Mouse (Mus musculus): ENCODE results near the gene Tmod1. TPM values are rescaled to one million over a fixed set of nuclear protein-coding genes. Genes with fewer than 3 reads are reported as not detected.

Tmod1 gene
- polyA plus RNA-seq, 1 experiment, result 7.2 TPM

DNA sequence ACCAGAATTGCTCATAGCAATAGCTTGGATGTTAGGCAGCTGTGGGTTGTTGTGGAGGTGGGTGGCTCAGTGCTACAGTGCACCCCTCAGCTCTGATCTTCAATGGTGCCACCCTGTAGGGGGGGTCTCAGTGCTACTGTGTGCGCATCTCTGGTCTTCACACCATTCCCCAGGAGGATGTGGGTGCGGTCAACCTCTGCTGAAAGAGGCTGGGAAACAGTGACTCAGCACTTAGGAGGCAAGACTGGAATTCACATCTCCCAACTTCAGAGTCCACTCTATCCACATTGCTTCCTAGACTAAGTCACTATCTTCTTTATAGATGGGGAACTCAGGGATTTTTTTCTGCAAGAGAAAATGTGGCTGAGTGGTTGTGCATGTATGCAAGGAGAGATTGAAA is 58.9 kb downstream of the Tmod1 start:
- TF ChIP-seq FLI1 (IDR thresholded peaks at IDR 0.05; ENCODE audit: low read length), result no peak
- no peak for TF ChIP-seq GATA1 (IDR thresholded peaks at IDR 0.05; ENCODE audit: borderline replicate concordance, low read length)
- Histone ChIP-seq H3K4me3 (replicated peaks) (no peak overlapping the region), H3K36me3 (replicated peaks; ENCODE audit: low read length) (peaks cover 70% of the 10 kb centered on the region), H3K27me3 (replicated peaks) (peaks cover 8% of the 10 kb centered on the region), H3K9me3 (no peaks in the 10 kb centered on the region), H3K4me1 (peaks cover 28% of the 10 kb centered on the region)

- no peak for TF ChIP-seq GATA1 (IDR thresholded peaks at IDR 0.05; ENCODE audit: borderline replicate concordance, low read length)
- no peak for TF ChIP-seq FLI1 (IDR thresholded peaks at IDR 0.05; ENCODE audit: low read length)
- Histone ChIP-seq H3K27me3 (replicated peaks) (peaks cover 8% of the 10 kb centered on the region), H3K4me1 (peaks cover 28% of the 10 kb centered on the region), H3K36me3 (replicated peaks; ENCODE audit: low read length) (peaks cover 63% of the 10 kb centered on the region), H3K9me3 (no peaks in the 10 kb centered on the region), H3K4me3 (replicated peaks) (no peak overlapping the region)
These were observed 60.4 kb downstream of the Tmod1 start for GRCm38 (mm10) chr4:46099132-46099531.

GRCm38 (mm10) chr4:46100539-46100938 is 61.8 kb downstream of the Tmod1 start:
- Histone ChIP-seq H3K36me3 (replicated peaks; ENCODE audit: low read length) (peaks cover 50% of the 10 kb centered on the region), H3K4me1 (peaks cover 21% of the 10 kb centered on the region), H3K27me3 (replicated peaks) (peaks cover 8% of the 10 kb centered on the region), H3K9me3 (no peaks in the 10 kb centered on the region), H3K4me3 (replicated peaks) (no peak overlapping the region)
- TF ChIP-seq GATA1 (IDR thresholded peaks at IDR 0.05; ENCODE audit: borderline replicate concordance, low read length) (no peak), FLI1 (IDR thresholded peaks at IDR 0.05; ENCODE audit: low read length) (no peak)

- H3K4me1 ChIP-seq, result peaks cover 19% of the 10 kb centered on the region
- peaks cover 8% of the 10 kb centered on the region for H3K27me3 ChIP-seq (replicated peaks)
- H3K4me3 ChIP-seq (replicated peaks), result no peak overlapping the region
- no peaks in the 10 kb centered on the region for H3K9me3 ChIP-seq
- TF ChIP-seq GATA1 (IDR thresholded peaks at IDR 0.05; ENCODE audit: borderline replicate concordance, low read length) (no peak), FLI1 (IDR thresholded peaks at IDR 0.05; ENCODE audit: low read length) (no peak)
- H3K36me3 ChIP-seq (replicated peaks; ENCODE audit: low read length), result peaks cover 50% of the 10 kb centered on the region
These were observed 62.5 kb downstream of the Tmod1 start for GRCm38 (mm10) chr4:46101211-46101711.

GRCm38 (mm10) chr4:46102078-46102769 is 63.5 kb downstream of the Tmod1 start:
- Histone ChIP-seq H3K27me3 (replicated peaks) (peaks cover 3% of the 10 kb centered on the region), H3K4me1 (peaks cover 11% of the 10 kb centered on the region), H3K36me3 (replicated peaks; ENCODE audit: low read length) (peaks cover 47% of the 10 kb centered on the region), H3K4me3 (replicated peaks) (no peak overlapping the region), H3K9me3 (no peaks in the 10 kb centered on the region)
- no peak for TF ChIP-seq GATA1 (IDR thresholded peaks at IDR 0.05; ENCODE audit: borderline replicate concordance, low read length)
- no peak for TF ChIP-seq FLI1 (IDR thresholded peaks at IDR 0.05; ENCODE audit: low read length)

DNA sequence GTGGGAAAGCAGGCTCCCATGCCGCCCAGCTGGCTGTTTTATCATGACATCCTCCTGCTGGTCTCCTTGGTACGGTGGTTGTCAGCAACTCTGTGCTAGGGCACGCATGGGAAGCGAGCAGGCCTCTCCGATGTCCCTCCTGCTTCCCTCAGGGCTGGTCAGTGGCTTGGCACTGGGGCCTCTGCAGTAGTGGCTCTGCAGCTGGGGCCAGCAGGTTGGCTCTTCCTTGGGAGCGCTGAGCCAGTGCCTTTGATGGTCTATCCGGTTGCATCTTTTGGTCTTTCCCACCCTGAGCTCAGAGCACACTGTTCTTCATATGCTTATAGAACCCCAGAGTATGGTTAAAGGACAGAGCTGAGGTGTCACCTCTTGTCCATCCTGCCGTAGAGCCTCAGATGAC is 71.3 kb downstream of the Tmod1 start:
- Histone ChIP-seq H3K27me3 (replicated peaks) (no peaks in the 10 kb centered on the region), H3K4me3 (replicated peaks) (no peak overlapping the region), H3K36me3 (replicated peaks; ENCODE audit: low read length) (peaks cover 77% of the 10 kb centered on the region), H3K4me1 (no peaks in the 10 kb centered on the region), H3K9me3 (no peaks in the 10 kb centered on the region)
- TF ChIP-seq GATA1 (IDR thresholded peaks at IDR 0.05; ENCODE audit: borderline replicate concordance, low read length), result no peak
- TF ChIP-seq FLI1 (IDR thresholded peaks at IDR 0.05; ENCODE audit: low read length), result no peak

DNA sequence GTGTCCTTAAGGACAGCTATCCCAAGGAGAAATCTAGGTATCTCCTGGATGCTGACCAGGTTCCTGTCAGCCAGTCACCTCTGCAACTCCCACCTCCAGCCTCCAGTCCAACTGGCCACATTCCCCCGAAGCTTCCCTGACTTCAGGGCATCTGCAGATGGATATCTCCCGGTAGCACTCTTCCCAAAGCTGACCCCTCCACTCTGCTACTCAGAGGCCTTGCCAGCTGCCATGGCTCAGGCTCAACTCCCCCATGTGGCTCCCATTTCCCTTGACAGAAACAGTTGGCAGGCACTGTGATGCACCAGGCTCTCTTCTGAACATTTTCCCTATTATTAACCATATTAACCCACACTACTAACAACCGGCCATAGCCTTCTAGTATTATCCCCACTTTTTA is 72.6 kb downstream of the Tmod1 start:
- TF ChIP-seq FLI1 (IDR thresholded peaks at IDR 0.05; ENCODE audit: low read length) (no peak), GATA1 (IDR thresholded peaks at IDR 0.05; ENCODE audit: borderline replicate concordance, low read length) (no peak)
- Histone ChIP-seq H3K4me3 (replicated peaks) (no peak overlapping the region), H3K9me3 (no peaks in the 10 kb centered on the region), H3K4me1 (no peaks in the 10 kb centered on the region), H3K27me3 (replicated peaks) (no peaks in the 10 kb centered on the region), H3K36me3 (replicated peaks; ENCODE audit: low read length) (peaks cover 86% of the 10 kb centered on the region)

DNA sequence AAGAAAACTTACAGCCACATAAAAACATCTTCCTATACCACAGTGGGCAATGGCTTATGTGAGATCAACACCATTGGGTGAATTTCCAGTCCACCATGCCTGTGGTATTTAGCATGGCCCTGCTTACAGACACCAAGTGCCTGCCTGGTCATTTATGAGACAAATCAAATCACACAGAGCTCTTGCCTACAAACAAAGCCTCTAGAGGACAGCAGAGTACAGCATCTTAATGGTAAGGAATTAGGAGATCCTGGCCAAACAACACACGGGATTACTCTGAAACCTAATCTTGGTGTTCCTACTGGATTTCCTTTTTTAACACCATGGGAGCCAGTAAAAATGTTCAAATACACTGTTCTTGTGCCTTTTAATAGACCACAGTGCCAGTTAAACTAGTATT is 76.6 kb downstream of the Tmod1 start:
- TF ChIP-seq GATA1 (IDR thresholded peaks at IDR 0.05; ENCODE audit: borderline replicate concordance, low read length) (no peak), FLI1 (IDR thresholded peaks at IDR 0.05; ENCODE audit: low read length) (no peak)
- peaks cover 93% of the 10 kb centered on the region for H3K36me3 ChIP-seq (replicated peaks; ENCODE audit: low read length)

DNA sequence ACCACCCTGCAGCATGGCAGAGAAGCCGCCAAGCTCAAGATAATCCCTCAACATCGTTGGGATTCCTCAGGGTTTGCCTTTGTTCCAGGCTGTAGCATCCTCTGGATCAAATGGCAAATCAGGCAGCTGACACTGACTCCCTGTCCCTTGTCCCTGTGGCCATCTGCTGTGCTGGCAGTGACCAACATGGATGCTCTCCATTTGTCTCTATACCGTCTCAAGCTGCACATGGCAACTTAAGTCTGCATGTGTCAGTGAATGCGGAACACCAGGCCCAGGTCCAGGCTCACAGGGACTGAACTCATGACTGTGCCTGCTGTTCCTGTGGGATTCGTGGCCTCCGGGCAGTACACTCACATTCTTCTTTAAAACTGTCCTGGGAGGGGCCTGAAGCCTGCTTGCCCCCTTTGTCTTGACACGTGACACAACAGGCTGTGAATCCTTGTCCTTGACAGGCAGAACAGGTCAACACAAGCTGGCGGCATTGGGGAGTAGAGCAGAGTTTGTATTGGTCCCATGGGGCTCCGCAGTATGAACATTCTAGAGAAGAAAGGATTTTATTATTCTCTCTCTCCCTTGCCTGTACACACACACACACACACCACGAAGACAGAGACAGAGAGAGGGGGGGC is 77.9 kb downstream of the Tmod1 start:
- Histone ChIP-seq H3K9me3 (no peaks in the 10 kb centered on the region), H3K36me3 (replicated peaks; ENCODE audit: low read length) (peaks cover 96% of the 10 kb centered on the region), H3K27me3 (replicated peaks) (no peaks in the 10 kb centered on the region), H3K4me3 (replicated peaks) (no peak overlapping the region), H3K4me1 (0 out of 2 replicates have a peak, but pooled peaks cover 3% of the 10 kb centered on the region)
- no peak for TF ChIP-seq GATA1 (IDR thresholded peaks at IDR 0.05; ENCODE audit: borderline replicate concordance, low read length)
- no peak for TF ChIP-seq FLI1 (IDR thresholded peaks at IDR 0.05; ENCODE audit: low read length)

More for the DNA sequence above, 76.6 kb downstream of the Tmod1 start:
- Histone ChIP-seq H3K9me3 (no peaks in the 10 kb centered on the region), H3K27me3 (replicated peaks) (no peaks in the 10 kb centered on the region), H3K4me1 (0 out of 2 replicates have a peak, but pooled peaks cover 3% of the 10 kb centered on the region), H3K4me3 (replicated peaks) (no peak overlapping the region)

DNA sequence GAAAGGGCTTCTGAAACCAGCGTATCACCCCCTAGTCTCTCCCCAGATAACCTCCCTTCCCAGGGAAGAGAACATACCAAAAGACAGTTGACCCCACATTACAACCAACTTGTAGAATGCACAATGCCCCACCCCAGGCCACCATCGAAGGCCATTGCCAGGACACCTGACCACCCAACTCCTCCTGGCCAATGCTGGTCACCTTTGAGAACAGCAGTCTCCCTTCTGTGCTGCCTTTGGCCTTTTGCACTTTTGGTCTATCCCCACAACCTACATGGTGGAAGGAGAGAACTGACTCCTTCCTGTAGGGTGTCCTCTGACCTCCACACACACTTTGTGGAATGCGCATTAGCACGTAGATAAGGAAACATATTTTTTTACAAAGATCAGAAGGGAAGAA is 78.8 kb downstream of the Tmod1 start:
- no peak overlapping the region for H3K4me3 ChIP-seq (replicated peaks)
- H3K4me1 ChIP-seq, result 0 out of 2 replicates have a peak, but pooled peaks cover 3% of the 10 kb centered on the region
- H3K36me3 ChIP-seq (replicated peaks; ENCODE audit: low read length), result peaks cover 99% of the 10 kb centered on the region
- H3K27me3 ChIP-seq (replicated peaks), result no peaks in the 10 kb centered on the region
- no peaks in the 10 kb centered on the region for H3K9me3 ChIP-seq
- TF ChIP-seq GATA1 (IDR thresholded peaks at IDR 0.05; ENCODE audit: borderline replicate concordance, low read length) (no peak), FLI1 (IDR thresholded peaks at IDR 0.05; ENCODE audit: low read length) (no peak)
